In the genomic region with DNA sequence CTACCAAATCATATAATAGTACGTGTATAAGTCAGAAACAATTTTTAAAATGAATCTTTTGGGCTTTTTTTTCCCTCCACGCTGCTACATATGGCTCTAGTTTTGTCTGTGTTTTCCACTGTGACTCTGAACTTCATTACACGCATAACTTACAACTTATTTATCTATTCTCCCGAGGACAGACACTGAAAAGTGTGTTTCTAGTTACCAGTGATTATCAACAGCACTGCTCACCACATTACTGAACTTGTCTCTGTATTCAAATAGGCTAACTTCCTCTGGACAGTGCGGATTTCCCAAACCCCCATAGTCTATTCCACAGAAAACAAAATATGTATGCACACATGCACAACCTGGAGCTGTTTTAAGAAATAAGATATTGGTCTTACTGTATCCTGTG, we compare ENCODE assay signal across 18 mouse cellular contexts.
"Had no signal": no experiment of that assay in that cellular context is flagged by ENCODE, and none has a peak within 500 bp of the region (broad histone marks: within the 10 kb centered on the region; RNA-seq: fewer than 3 reads in every experiment).

No protein-coding gene starts in this region.

- H3K4me2 ChIP-seq: lung, embryonic 15.5 days; midbrain, embryonic 12.5 days; neural tube, embryonic 12.5 days; stomach, embryonic 15.5 days had no signal

- H3K4me1 ChIP-seq: megakaryocyte, embryonic 14.5 days; midbrain, embryonic 12.5 days; neural tube, embryonic 12.5 days; stomach, embryonic 15.5 days had no signal

- H3K9ac ChIP-seq: liver, postnatal 0 days; lung, embryonic 15.5 days; midbrain, embryonic 12.5 days; neural tube, embryonic 12.5 days; stomach, embryonic 15.5 days had no signal

- H3K9me3 ChIP-seq: lung, embryonic 15.5 days; megakaryocyte, embryonic 14.5 days; midbrain, embryonic 12.5 days; neural tube, embryonic 12.5 days; stomach, embryonic 15.5 days had no signal

- H3K36me3 ChIP-seq: lung, embryonic 15.5 days; midbrain, embryonic 12.5 days; neural tube, embryonic 12.5 days; stomach, embryonic 15.5 days had no signal

- H3K27me3 ChIP-seq: lung, embryonic 15.5 days; midbrain, embryonic 12.5 days; neural tube, embryonic 12.5 days; stomach, embryonic 15.5 days had no signal

- ATAC-seq: liver, postnatal 0 days; lung, postnatal 0 days; midbrain, embryonic 16.5 days had no signal

- H3K4me3 ChIP-seq: lung, embryonic 15.5 days; megakaryocyte, embryonic 14.5 days; midbrain, embryonic 12.5 days; neural tube, embryonic 12.5 days; stomach, embryonic 15.5 days had no signal

- H3K27ac ChIP-seq: lung, embryonic 15.5 days; macrophage; midbrain, embryonic 12.5 days; neural tube, embryonic 12.5 days; stomach, embryonic 15.5 days; stomach, postnatal 0 days had no signal

- DNase-seq: liver, postnatal 0 days; lung, adult 2 months; lung, postnatal 14 days; lung, postnatal 36 days; midbrain, embryonic 14.5 days; right cerebral cortex, postnatal 14 days; thymus, adult 2 months; thymus, postnatal 25 days; thymus, postnatal 4 days had no signal
